Mouse (Mus musculus): ENCODE measurements at regions not wholly inside any gene's neighbourhood (a gene's known extent, or its start where the extent isn't known, plus 50 kb on each side); places are given as distances from the start of the nearest gene placed in this dataset.

GRCm38 (mm10) chr6:109159561-109159960 is 331.1 kb downstream of the Edem1 start:
- TF ChIP-seq POLR2A (IDR thresholded peaks at IDR 0.05; ENCODE audit: borderline replicate concordance, control insufficient read depth, low read depth, low read length) (no peak), CTCF (IDR thresholded peaks at IDR 0.05; ENCODE audit: control insufficient read depth, insufficient read depth, low read length) (no peak)
